Mouse (Mus musculus) ES-E14 (cell line): ENCODE results near the gene Hecw2. TPM values are rescaled to one million over a fixed set of nuclear protein-coding genes. Genes with fewer than 3 reads are reported as not detected.

Experiments used
- DNase-seq: peaks from one replicate; pipeline ENCODE4 v3.0.0-alpha.2; 2013; ENCODE audit warnings: low read depth, low spot score
- H3K27ac ChIP-seq: 2 replicates; pipeline ENCODE4 v1.5.1; 2012; ENCODE audit warnings: low read depth, mild to moderate bottlenecking, low read length, moderate library complexity, mixed read lengths; ENCODE audit not compliant: poor library complexity, insufficient read depth, severe bottlenecking
- H3K36me3 ChIP-seq: 2 replicates; pipeline ENCODE4 v1.6.1; 2012; ENCODE audit warnings: mild to moderate bottlenecking, low read length, moderate library complexity, mixed read lengths; ENCODE audit not compliant: control insufficient read depth, poor library complexity, insufficient read depth, severe bottlenecking
- H3K4me1 ChIP-seq, 2 experiments: fragments of 150-350 bp in 1 of 2; sonication (generic) in 1 of 2; 2 replicates each; pipeline ENCODE4 v1.6.1; 2012; ENCODE audit warnings: low read length in 2 of 2, mild to moderate bottlenecking in 1 of 2, mixed read lengths in 1 of 2; ENCODE audit not compliant: control insufficient read depth in 2 of 2, insufficient read depth in 2 of 2, poor library complexity in 1 of 2
- H3K4me3 ChIP-seq, 2 experiments: fragments of 150-350 bp in 1 of 2; sonication (generic) in 1 of 2; 2 replicates each; pipeline ENCODE4 v1.5.1; 2012; ENCODE audit warnings: low read length in 2 of 2, low read depth in 1 of 2, mild to moderate bottlenecking in 1 of 2, mixed read lengths in 1 of 2; ENCODE audit not compliant: insufficient read depth in 1 of 2, poor library complexity in 1 of 2, severe bottlenecking in 1 of 2
- H3K9ac ChIP-seq: 2 replicates; pipeline ENCODE4 v1.6.1; 2012; ENCODE audit warnings: low read depth, mild to moderate bottlenecking, low read length, mixed read lengths; ENCODE audit not compliant: poor library complexity, insufficient read depth, severe bottlenecking
- H3K9me3 ChIP-seq: fragments of 150-350 bp; sonication (generic); 2 replicates; pipeline ENCODE4 v1.6.1; 2012; ENCODE audit warnings: low read depth, mild to moderate bottlenecking, low read length; ENCODE audit not compliant: control insufficient read depth, insufficient read depth
- CHD2 ChIP-seq: IDR thresholded peaks from 2 replicates; pipeline ENCODE4 v1.6.1; 2014; ENCODE audit warnings: mild to moderate bottlenecking, low read depth, low read length, inconsistent platforms
- HCFC1 ChIP-seq: IDR thresholded peaks from 2 replicates; pipeline ENCODE4 v1.6.1; 2012; ENCODE audit warnings: low read length, inconsistent platforms, borderline replicate concordance; ENCODE audit not compliant: insufficient read depth
- MAFK ChIP-seq: IDR thresholded peaks from 2 replicates; pipeline ENCODE4 v1.6.1; 2014; ENCODE audit warnings: mild to moderate bottlenecking, low read depth, low read length, inconsistent platforms; ENCODE audit not compliant: insufficient read depth
- ZC3H11A ChIP-seq: IDR thresholded peaks from 2 replicates; pipeline ENCODE4 v1.6.1; 2012; ENCODE audit warnings: low read depth, mild to moderate bottlenecking, inconsistent platforms, low read length, borderline replicate concordance
- ZNF384 ChIP-seq: IDR thresholded peaks from 2 replicates; pipeline ENCODE4 v1.6.1; 2012; ENCODE audit warnings: low read depth, low read length, inconsistent platforms
- in situ Hi-C, 2 experiments: fragments of 600-800 bp; cut with MboI; formaldehyde crosslinking; loops; one replicate each; pipeline ENCODE4 v1.15.1; 2025; ENCODE audit warnings: low sequenced_read_pairs in 2 of 2, inconsistent platforms in 1 of 2; ENCODE audit not compliant: unreplicated experiment in 2 of 2
- total RNA-seq: library from RNA; depleted of rRNA; stranded (reverse); fragments of 300-350 nt; gene quantifications from 2 replicates; pipeline ENCODE4 v1.2.3, GENCODE M21; 2012

Gene Hecw2
- total RNA-seq, 1 experiment = 6.6 TPM

DNA sequence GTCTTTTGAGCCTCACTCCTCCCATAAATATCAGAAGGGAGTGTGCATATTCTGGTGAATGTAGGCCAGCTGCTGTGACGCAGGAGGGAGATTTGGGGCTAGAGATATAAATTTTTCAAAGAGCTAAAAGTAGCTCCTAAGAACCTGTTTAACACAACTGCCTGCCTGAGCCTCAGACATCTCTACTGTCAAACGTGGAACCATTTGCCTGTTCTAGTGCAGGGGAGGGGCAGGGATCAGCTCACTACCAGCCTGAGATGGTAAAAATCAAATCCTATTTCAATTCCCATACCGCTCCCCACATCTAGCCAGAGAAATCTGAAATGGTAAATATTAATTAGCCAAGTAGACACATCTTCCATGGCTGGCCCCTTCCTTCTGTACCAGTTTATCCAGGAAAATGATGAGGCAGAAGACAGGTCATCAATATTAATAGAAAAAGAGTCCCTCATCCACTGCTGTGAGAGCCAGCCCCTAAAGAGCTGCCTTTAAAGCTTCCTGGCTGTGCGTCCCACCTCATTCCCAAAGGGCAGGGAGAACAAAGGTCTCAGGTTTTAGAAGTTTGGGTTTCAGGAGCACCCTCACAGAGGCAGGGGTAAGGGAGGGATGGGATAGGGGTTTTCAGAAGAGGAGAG lies 61.0 kb downstream of the Hecw2 start:
- Histone ChIP-seq H3K9ac (no peak overlapping the region), H3K9me3 (no peaks in the 10 kb centered on the region), H3K27ac (no peak overlapping the region), H3K36me3 (no peaks in the 10 kb centered on the region), H3K4me1 (no peaks in the 10 kb centered on the region), H3K4me3 (no peak overlapping the region)
- DNase-seq = no peak
- in situ Hi-C loops = no loop called here
- TF ChIP-seq ZNF384 = no peak
- no peak for TF ChIP-seq CHD2
- TF ChIP-seq ZC3H11A = no peak
- TF ChIP-seq MAFK = no peak
- TF ChIP-seq HCFC1 = no peak

DNA sequence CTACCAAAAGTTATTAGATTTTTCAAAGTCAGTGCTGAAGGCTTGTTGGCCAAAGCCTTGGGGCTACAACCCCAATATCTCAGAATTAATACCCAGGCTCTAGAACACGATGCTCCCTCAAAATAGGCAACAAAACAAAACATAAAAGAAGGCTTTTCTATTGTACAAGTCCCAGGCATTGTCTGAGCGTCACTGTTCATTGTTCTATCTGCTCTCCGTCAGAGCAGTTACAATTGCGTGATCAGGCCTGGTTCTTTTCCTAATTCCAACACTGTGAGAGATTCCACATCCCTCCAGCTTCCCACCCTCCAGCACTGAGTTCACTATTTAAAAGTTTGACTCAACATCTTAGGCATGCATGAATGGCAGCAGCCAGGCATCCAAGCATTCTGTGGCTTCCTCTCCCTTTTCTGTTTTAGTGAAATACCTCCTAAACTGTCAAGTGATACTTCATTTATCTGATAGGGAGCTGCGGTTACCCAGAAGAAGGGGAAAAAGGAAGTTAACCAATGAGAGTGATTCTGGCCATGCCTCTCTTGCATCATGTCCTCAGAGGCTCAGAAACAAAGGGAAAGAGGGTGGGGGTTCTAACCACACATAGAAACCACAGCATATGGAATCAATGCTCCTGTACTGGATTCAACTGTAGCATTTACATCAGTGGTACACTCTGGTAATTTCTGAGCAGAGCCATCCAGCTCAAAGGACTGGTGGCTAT lies 66.1 kb downstream of the Hecw2 start:
- TF ChIP-seq ZNF384 = no peak
- no peak for TF ChIP-seq MAFK
- no peak for TF ChIP-seq CHD2
- no peak for TF ChIP-seq ZC3H11A

DNA sequence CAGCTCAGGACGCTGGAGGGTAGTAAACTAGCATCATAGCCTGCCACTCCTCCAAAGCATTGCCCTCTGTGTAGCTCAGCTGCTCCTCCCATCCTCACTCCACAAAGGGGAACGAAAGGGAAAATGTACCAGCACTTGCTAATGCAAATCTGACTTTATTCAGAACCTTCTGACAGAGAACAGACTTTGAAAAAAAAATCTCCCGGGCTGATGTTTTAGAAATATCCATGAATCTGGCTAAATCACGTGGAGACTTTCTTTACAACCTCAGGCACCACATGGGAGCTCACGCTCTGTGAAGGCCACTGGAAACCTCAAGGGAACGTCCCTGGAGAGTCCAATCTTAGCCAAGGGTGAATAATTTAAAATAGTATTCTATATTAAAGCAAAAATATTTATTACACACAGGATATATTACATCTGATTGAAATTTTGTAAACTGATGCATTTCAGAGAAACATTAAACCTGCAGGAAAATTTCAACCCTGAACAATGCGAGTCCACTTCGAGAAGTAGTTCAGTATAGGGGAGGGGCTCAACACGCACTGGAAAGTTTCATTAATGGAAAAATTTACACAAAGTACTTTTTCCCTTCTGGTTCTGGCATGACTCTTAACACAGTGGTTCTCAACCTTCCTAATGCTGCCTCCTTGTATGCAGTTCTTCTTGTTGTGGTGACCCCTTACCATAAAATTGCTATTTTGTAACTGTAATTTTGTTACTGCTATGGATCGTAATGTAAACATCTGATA lies 67.8 kb downstream of the Hecw2 start:
- DNase-seq = no peak
- H3K27ac ChIP-seq = no peak overlapping the region
- no peaks in the 10 kb centered on the region for H3K36me3 ChIP-seq
- no peak overlapping the region for H3K9ac ChIP-seq
- TF ChIP-seq ZNF384 = no peak
- TF ChIP-seq CHD2 = no peak
- no peak for TF ChIP-seq ZC3H11A
- no peaks in the 10 kb centered on the region for H3K4me1 ChIP-seq
- in situ Hi-C loops = no loop called here
- H3K9me3 ChIP-seq = no peaks in the 10 kb centered on the region
- no peak overlapping the region for H3K4me3 ChIP-seq

More for the DNA sequence above, 66.1 kb downstream of the Hecw2 start:
- H3K9me3 ChIP-seq = no peaks in the 10 kb centered on the region
- in situ Hi-C loops = no loop called here
- no peak for DNase-seq
- no peak overlapping the region for H3K4me3 ChIP-seq
- H3K9ac ChIP-seq = no peak overlapping the region
- H3K4me1 ChIP-seq = no peaks in the 10 kb centered on the region
- no peaks in the 10 kb centered on the region for H3K36me3 ChIP-seq
- H3K27ac ChIP-seq = no peak overlapping the region

DNA sequence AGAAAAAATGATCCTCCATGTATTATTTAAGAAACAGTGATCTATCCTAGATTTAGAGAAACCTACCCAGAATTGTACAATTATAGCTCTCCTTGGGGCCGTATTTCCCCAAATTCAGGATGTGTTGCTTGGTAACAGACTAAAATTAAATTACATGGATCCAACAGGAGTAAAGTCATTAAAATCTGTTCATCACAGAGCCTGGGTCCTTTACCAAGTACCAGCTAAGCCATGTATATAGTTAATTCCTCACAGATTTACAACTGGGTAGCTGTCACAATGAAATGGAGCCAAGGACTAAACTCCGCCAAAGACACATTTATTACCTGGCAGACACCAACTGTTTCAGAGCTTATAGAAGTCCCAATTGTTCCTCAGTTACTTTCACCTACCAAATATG lies 72.4 kb downstream of the Hecw2 start:
- no peak overlapping the region for H3K9ac ChIP-seq
- no peak overlapping the region for H3K27ac ChIP-seq
- no peaks in the 10 kb centered on the region for H3K36me3 ChIP-seq
- H3K4me1 ChIP-seq = no peaks in the 10 kb centered on the region
- no peaks in the 10 kb centered on the region for H3K9me3 ChIP-seq
- no peak for DNase-seq
- no peak for TF ChIP-seq ZNF384
- no peak for TF ChIP-seq HCFC1
- TF ChIP-seq MAFK = no peak
- TF ChIP-seq ZC3H11A = no peak
- TF ChIP-seq CHD2 = no peak
- no peak overlapping the region for H3K4me3 ChIP-seq
- in situ Hi-C loops = no loop called here
